Mouse (Mus musculus): ENCODE data around the gene Cdk9.

- TF ChIP-seq CTCF (IDR thresholded peaks at IDR 0.05; ENCODE audit: extremely low read depth, insufficient read length, insufficient replicate concordance, low read depth, low read length) (no peak), POLR2A (IDR thresholded peaks at IDR 0.05; ENCODE audit: low read depth, low read length) (no peak)
Measured at GRCm38 (mm10) chr2:32729547-32729946, 16.7 kb upstream of the Cdk9 start.

Measured in small intestine, adult 2 months (tissue).